Mouse (Mus musculus): ENCODE measurements at regions not wholly inside any gene's neighbourhood (a gene's known extent, or its start where the extent isn't known, plus 50 kb on each side); places are given as distances from the start of the nearest gene placed in this dataset.
A peak's percentile ranks its signal among the peaks of the same experiment; 100 is the strongest.

GRCm38 (mm10) chr9:83277356-83277755 lies 130.9 kb upstream of the Hmgn3 start:
- DNase-seq: no peak
- intact Hi-C loops (cut with DNase I; ENCODE audit: low total_unique reads): no loop called here

GRCm38 (mm10) chr9:83276291-83276690 lies 129.8 kb upstream of the Hmgn3 start:
- DNase-seq: no peak
- intact Hi-C loops (cut with DNase I; ENCODE audit: low total_unique reads): no loop called here

GRCm38 (mm10) chr9:83273361-83273975 lies 127.0 kb upstream of the Hmgn3 start:
- DNase-seq: no peak
- intact Hi-C loops (cut with DNase I; ENCODE audit: low total_unique reads): no loop called here

GRCm38 (mm10) chr9:83265736-83266135 lies 119.3 kb upstream of the Hmgn3 start:
- intact Hi-C loops (cut with DNase I; ENCODE audit: low total_unique reads): no loop called here

GRCm38 (mm10) chr9:83259511-83259910 lies 113.0 kb upstream of the Hmgn3 start:
- intact Hi-C loops (cut with DNase I; ENCODE audit: low total_unique reads): no loop called here
- no peak for DNase-seq

More at GRCm38 (mm10) chr9:83265736-83266135, 119.3 kb upstream of the Hmgn3 start:
- DNase-seq: no peak

GRCm38 (mm10) chr9:83258986-83259385 lies 112.5 kb upstream of the Hmgn3 start:
- no peak for DNase-seq
- intact Hi-C loops (cut with DNase I; ENCODE audit: low total_unique reads): no loop called here

GRCm38 (mm10) chr9:83258476-83258875 lies 112.0 kb upstream of the Hmgn3 start:
- no peak for DNase-seq
- intact Hi-C loops (cut with DNase I; ENCODE audit: low total_unique reads): no loop called here

GRCm38 (mm10) chr9:83254356-83254755 lies 107.9 kb upstream of the Hmgn3 start:
- intact Hi-C loops (cut with DNase I; ENCODE audit: low total_unique reads): no loop called here
- DNase-seq: no peak

- no peak for DNase-seq
- intact Hi-C loops (cut with DNase I; ENCODE audit: low total_unique reads): no loop called here
Observed at GRCm38 (mm10) chr9:83253789-83254188, 107.3 kb upstream of the Hmgn3 start.

GRCm38 (mm10) chr9:83251793-83252192 lies 105.3 kb upstream of the Hmgn3 start:
- intact Hi-C loops (cut with DNase I; ENCODE audit: low total_unique reads): no loop called here
- no peak for DNase-seq

- DNase-seq: no peak
- intact Hi-C loops (cut with DNase I; ENCODE audit: low total_unique reads): no loop called here
Observed at GRCm38 (mm10) chr9:83249871-83250270, 103.4 kb upstream of the Hmgn3 start.

- no peak for DNase-seq
- intact Hi-C loops (cut with DNase I; ENCODE audit: low total_unique reads): no loop called here
Observed at GRCm38 (mm10) chr9:83248164-83248730, 101.8 kb upstream of the Hmgn3 start.

- peak; percentile 61 for DNase-seq
- intact Hi-C loops (cut with DNase I; ENCODE audit: low total_unique reads): no loop called here
Observed at GRCm38 (mm10) chr9:83247066-83247668, 100.7 kb upstream of the Hmgn3 start.

GRCm38 (mm10) chr9:83241119-83241518 lies 94.6 kb upstream of the Hmgn3 start:
- intact Hi-C loops (cut with DNase I; ENCODE audit: low total_unique reads): no loop called here
- no peak for DNase-seq

- intact Hi-C loops (cut with DNase I; ENCODE audit: low total_unique reads): no loop called here
- DNase-seq: no peak
Observed at GRCm38 (mm10) chr9:83239097-83239496, 92.6 kb upstream of the Hmgn3 start.

- intact Hi-C loops (cut with DNase I; ENCODE audit: low total_unique reads): no loop called here
- DNase-seq: no peak
Observed at GRCm38 (mm10) chr9:83221866-83222265, 75.4 kb upstream of the Hmgn3 start.

GRCm38 (mm10) chr9:83202583-83202982 lies 56.1 kb upstream of the Hmgn3 start:
- intact Hi-C loops (cut with DNase I; ENCODE audit: low total_unique reads): no loop called here
- DNase-seq: no peak

GRCm38 (mm10) chr9:83199771-83200170 lies 53.3 kb upstream of the Hmgn3 start:
- DNase-seq: no peak
- intact Hi-C loops (cut with DNase I; ENCODE audit: low total_unique reads): no loop called here

- DNase-seq: no peak
- intact Hi-C loops (cut with DNase I; ENCODE audit: low total_unique reads): no loop called here
Observed at GRCm38 (mm10) chr9:83199176-83199575, 52.7 kb upstream of the Hmgn3 start.

- no peak for DNase-seq
- intact Hi-C loops (cut with DNase I; ENCODE audit: low total_unique reads): no loop called here
Observed at GRCm38 (mm10) chr9:83197013-83197412, 50.5 kb upstream of the Hmgn3 start.
